Mouse (Mus musculus) adrenal gland, adult 10 weeks (tissue): ENCODE data around the gene Olfr1026. TPM values are rescaled to one million over a fixed set of nuclear protein-coding genes. Genes with fewer than 3 reads are reported as not detected.

ENCODE experiments used
- polyA plus RNA-seq: library from polyadenylated mRNA; stranded (reverse); fragments of 350-450 nt; fragmentation: Illumina TruSeq; extraction: RNeasy Lipid Tissue Mini Kit (QIAGEN cat#74804); gene quantifications from one replicate; pipeline ENCODE4 v1.2.3, GENCODE M21; 2014; ENCODE audit warnings: low read depth, low replicate concordance

The Olfr1026 gene
- not detected for polyA plus RNA-seq

GRCm38 (mm10) chr2:85921258-85921657 lies at the start of gene Olfr1026:
TSS of gene Olfr1026 (plus strand) at chr2:85921558.

GRCm38 (mm10) chr2:85885340-85885739 lies 36.0 kb upstream of the Olfr1026 start, which contains the start of gene Olfr1023:
TSS of gene Olfr1023 (plus strand) at chr2:85885640.

GRCm38 (mm10) chr2:85904952-85905351 lies 16.4 kb upstream of the Olfr1026 start, which contains the start of gene Olfr1024:
TSS of gene Olfr1024 (minus strand) at chr2:85905052.

GRCm38 (mm10) chr2:85914893-85915292 lies 6.5 kb upstream of the Olfr1026 start, which contains the start of gene Olfr1025-ps1:
TSS of gene Olfr1025-ps1 (plus strand) at chr2:85915193.

GRCm38 (mm10) chr2:85950137-85950536 lies 28.8 kb downstream of the Olfr1026 start, which contains the start of gene Olfr1028:
TSS of gene Olfr1028 (plus strand) at chr2:85950437.

GRCm38 (mm10) chr2:85973595-85973994 lies 52.2 kb downstream of the Olfr1026 start, which contains the start of gene Olfr1029:
TSS of gene Olfr1029 (plus strand) at chr2:85973895.

Other genes with a start within 250 kb of the Olfr1026 start
- not detected for gene Olfr1006, start 242.8 kb upstream of the Olfr1026 start, polyA plus RNA-seq
- not detected for gene Olfr1008, start 232.1 kb upstream of the Olfr1026 start, polyA plus RNA-seq
- not detected for gene Olfr1009, start 206.1 kb upstream of the Olfr1026 start, polyA plus RNA-seq
- gene Olfr1012, start 158.8 kb upstream of the Olfr1026 start, polyA plus RNA-seq, result not detected
- gene Olfr1013, start 154.5 kb upstream of the Olfr1026 start, polyA plus RNA-seq, result 0.47 TPM
- not detected for gene Olfr1014, start 148.8 kb upstream of the Olfr1026 start, polyA plus RNA-seq
- gene Olfr1015, start 139.5 kb upstream of the Olfr1026 start, polyA plus RNA-seq, result not detected
- gene Olfr1016, start 119.0 kb upstream of the Olfr1026 start, polyA plus RNA-seq, result not detected
- not detected for gene Olfr1018, start 103.1 kb upstream of the Olfr1026 start, polyA plus RNA-seq
- gene Olfr1019, start 76.1 kb upstream of the Olfr1026 start, polyA plus RNA-seq, result not detected
- gene Olfr1020, start 74.5 kb upstream of the Olfr1026 start, polyA plus RNA-seq, result not detected
- gene Olfr1022, start 53.0 kb upstream of the Olfr1026 start, polyA plus RNA-seq, result not detected
- gene Olfr1023, start 35.9 kb upstream of the Olfr1026 start, polyA plus RNA-seq, result not detected
- gene Olfr1024, start 16.5 kb upstream of the Olfr1026 start, polyA plus RNA-seq, result not detected
- not detected for gene Olfr1025-ps1, start 6.4 kb upstream of the Olfr1026 start, polyA plus RNA-seq
- gene Olfr1028, start 28.9 kb downstream of the Olfr1026 start, polyA plus RNA-seq, result not detected
- gene Olfr1029, start 52.3 kb downstream of the Olfr1026 start, polyA plus RNA-seq, result 0.17 TPM
- not detected for gene Olfr1030, start 57.7 kb downstream of the Olfr1026 start, polyA plus RNA-seq
- not detected for gene Olfr1031, start 68.7 kb downstream of the Olfr1026 start, polyA plus RNA-seq
- gene Olfr1032, start 84.0 kb downstream of the Olfr1026 start, polyA plus RNA-seq, result not detected
- 12.2 TPM for gene Olfr1033, start 99.1 kb downstream of the Olfr1026 start, polyA plus RNA-seq
- gene Olfr1034, start 124.3 kb downstream of the Olfr1026 start, polyA plus RNA-seq, result 2.3 TPM
- not detected for gene Olfr1036, start 152.4 kb downstream of the Olfr1026 start, polyA plus RNA-seq
- gene Olfr1037, start 165.8 kb downstream of the Olfr1026 start, polyA plus RNA-seq, result not detected
- not detected for gene Olfr1039, start 214.4 kb downstream of the Olfr1026 start, polyA plus RNA-seq
- not detected for gene Olfr1040, start 225.2 kb downstream of the Olfr1026 start, polyA plus RNA-seq
- not detected for gene Olfr1042, start 240.3 kb downstream of the Olfr1026 start, polyA plus RNA-seq
- gene Olfr1043, start 246.0 kb downstream of the Olfr1026 start, polyA plus RNA-seq, result not detected